Mouse (Mus musculus): ENCODE measurements around the gene Hoxd10. TPM values are rescaled to one million over a fixed set of nuclear protein-coding genes. Genes with fewer than 3 reads are reported as not detected.
A peak's percentile ranks its signal among the peaks of the same experiment; 100 is the strongest.

The Hoxd10 gene
- polyA plus RNA-seq, 1 experiment from 2014 or later: not detected

- peak overlapping the region; percentile 52 for H3K4me2 ChIP-seq (replicated peaks)
- H3K9me3 ChIP-seq (ENCODE audit: control insufficient read depth, low read length): no peaks in the 10 kb centered on the region
- ATAC-seq (ENCODE audit: low FRiP score): peak; percentile 27; the same call in 1 of the 2 replicates
- peaks cover 88% of the 10 kb centered on the region for H3K27me3 ChIP-seq (ENCODE audit: control insufficient read depth, insufficient read depth, low read length)
- H3K27ac ChIP-seq: peak overlapping the region; percentile 66
- peak; percentile 55 for DNase-seq (ENCODE audit: low spot score)
- peaks cover 5% of the 10 kb centered on the region; the same call in 1 of the 2 replicates for H3K4me1 ChIP-seq (replicated peaks; ENCODE audit: control insufficient read depth, insufficient read depth, low read length)
- no peaks in the 10 kb centered on the region for H3K36me3 ChIP-seq (replicated peaks; ENCODE audit: control insufficient read depth, insufficient read depth)
- peak overlapping the region; percentile 46; the same call in 1 of the 2 replicates for H3K9ac ChIP-seq
- WGBS: under 1% methylated on average over 63 of the region's 69 CpGs
- H3K4me3 ChIP-seq (replicated peaks; ENCODE audit: low read length): peak overlapping the region; percentile 33
These were observed 35.7 kb upstream of the Hoxd10 start for GRCm38 (mm10) chr2:74655821-74656631.

DNA sequence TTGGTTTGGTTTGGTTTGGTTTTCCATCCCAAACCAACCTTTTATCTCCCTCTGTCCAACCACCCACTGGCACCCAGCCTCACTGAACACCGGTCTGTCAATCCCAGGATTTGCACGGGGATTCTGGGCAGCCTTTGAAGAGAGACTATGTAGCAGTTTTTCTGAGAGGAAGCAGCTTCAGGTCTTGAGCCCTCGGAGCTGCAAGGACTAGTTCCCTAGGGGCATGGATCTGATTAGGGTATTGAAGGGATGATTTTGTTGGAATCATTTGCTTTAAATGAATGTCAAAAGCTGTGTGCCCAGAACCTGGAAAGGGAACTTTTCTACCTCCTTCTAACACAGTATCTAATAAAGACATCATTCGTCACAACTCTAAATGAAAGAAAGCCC is 35.1 kb upstream of the Hoxd10 start:
- WGBS: 3% methylated on average over 4 of the region's 4 CpGs
- Histone ChIP-seq H3K27me3 (ENCODE audit: control insufficient read depth, insufficient read depth, low read length) (peaks cover 88% of the 10 kb centered on the region), H3K27ac (peak overlapping the region; percentile 66; the same call in 1 of the 2 replicates), H3K9me3 (ENCODE audit: control insufficient read depth, low read length) (no peaks in the 10 kb centered on the region), H3K4me2 (replicated peaks) (peak overlapping the region; percentile 52), H3K36me3 (replicated peaks; ENCODE audit: control insufficient read depth, insufficient read depth) (no peaks in the 10 kb centered on the region), H3K4me1 (replicated peaks; ENCODE audit: control insufficient read depth, insufficient read depth, low read length) (peaks cover 5% of the 10 kb centered on the region; the same call in 1 of the 2 replicates), H3K9ac (0 out of 2 replicates have a peak overlapping the region, but pooled peaks have one; percentile 46), H3K4me3 (replicated peaks; ENCODE audit: low read length) (peak overlapping the region; percentile 33)
- ATAC-seq (ENCODE audit: low FRiP score) (no peak), DNase-seq (ENCODE audit: low spot score) (peak; percentile 39)

GRCm38 (mm10) chr2:74657251-74658023 is 34.3 kb upstream of the Hoxd10 start:
- peak overlapping the region; percentile 76 for H3K27ac ChIP-seq

DNA sequence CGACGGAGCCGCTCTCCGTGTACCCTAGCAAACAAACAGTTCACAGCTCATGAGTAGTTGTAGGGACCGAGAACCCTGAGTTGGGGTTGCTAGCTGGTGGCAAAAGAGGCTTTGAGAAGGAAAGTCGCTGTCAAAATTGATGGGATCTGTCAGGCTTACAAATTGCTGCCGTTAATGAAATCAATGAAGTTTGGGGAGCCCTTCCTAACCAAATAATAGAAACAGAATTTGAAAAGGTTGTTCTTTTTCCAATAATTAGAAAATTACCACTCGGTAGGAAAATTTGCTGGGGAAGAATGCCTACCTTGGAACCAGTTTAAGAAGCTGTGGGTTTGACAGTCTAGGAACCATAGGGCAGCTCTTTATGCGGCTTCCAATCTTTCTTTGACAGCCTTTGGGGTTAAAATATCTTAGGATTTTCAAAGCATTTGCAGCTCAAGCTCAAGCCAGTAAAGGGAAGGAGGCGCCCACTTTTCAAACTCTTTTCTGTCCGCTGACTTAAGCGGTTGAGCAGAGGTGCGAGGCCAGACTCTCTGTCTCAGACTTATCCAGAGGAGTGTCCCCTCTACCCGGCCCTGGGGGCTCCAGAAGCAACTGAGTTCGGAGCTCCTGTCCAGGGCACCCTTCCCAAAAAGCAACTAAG is 33.6 kb upstream of the Hoxd10 start:
- H3K36me3 ChIP-seq (replicated peaks; ENCODE audit: control insufficient read depth, insufficient read depth): no peaks in the 10 kb centered on the region
- peak overlapping the region; percentile 76 for H3K27ac ChIP-seq
- H3K9ac ChIP-seq: peak overlapping the region; percentile 54
- H3K27me3 ChIP-seq (ENCODE audit: control insufficient read depth, insufficient read depth, low read length): peaks cover 89% of the 10 kb centered on the region
- 2% methylated on average over 15 of the region's 15 CpGs for WGBS
- H3K9me3 ChIP-seq (ENCODE audit: control insufficient read depth, low read length): no peaks in the 10 kb centered on the region
- H3K4me2 ChIP-seq (replicated peaks): peak overlapping the region; percentile 26
- DNase-seq (ENCODE audit: low spot score): peak; percentile 38
- no peak for ATAC-seq (ENCODE audit: low FRiP score)
- peaks cover 5% of the 10 kb centered on the region; the same call in 1 of the 2 replicates for H3K4me1 ChIP-seq (replicated peaks; ENCODE audit: control insufficient read depth, insufficient read depth, low read length)
- peak overlapping the region; percentile 33 for H3K4me3 ChIP-seq (replicated peaks; ENCODE audit: low read length)

More at GRCm38 (mm10) chr2:74657251-74658023, 34.3 kb upstream of the Hoxd10 start:
- WGBS: 4% methylated on average over 62 of the region's 62 CpGs
- DNase-seq (ENCODE audit: low spot score): peak; percentile 51
- ATAC-seq (ENCODE audit: low FRiP score): no peak
- peak overlapping the region; percentile 33 for H3K4me3 ChIP-seq (replicated peaks; ENCODE audit: low read length)
- peaks cover 5% of the 10 kb centered on the region; the same call in 1 of the 2 replicates for H3K4me1 ChIP-seq (replicated peaks; ENCODE audit: control insufficient read depth, insufficient read depth, low read length)
- H3K36me3 ChIP-seq (replicated peaks; ENCODE audit: control insufficient read depth, insufficient read depth): no peaks in the 10 kb centered on the region
- peaks cover 88% of the 10 kb centered on the region for H3K27me3 ChIP-seq (ENCODE audit: control insufficient read depth, insufficient read depth, low read length)
- no peaks in the 10 kb centered on the region for H3K9me3 ChIP-seq (ENCODE audit: control insufficient read depth, low read length)
- peak overlapping the region; percentile 54 for H3K9ac ChIP-seq
- H3K4me2 ChIP-seq (replicated peaks): peak overlapping the region; percentile 19; the same call in 1 of the 2 replicates

DNA sequence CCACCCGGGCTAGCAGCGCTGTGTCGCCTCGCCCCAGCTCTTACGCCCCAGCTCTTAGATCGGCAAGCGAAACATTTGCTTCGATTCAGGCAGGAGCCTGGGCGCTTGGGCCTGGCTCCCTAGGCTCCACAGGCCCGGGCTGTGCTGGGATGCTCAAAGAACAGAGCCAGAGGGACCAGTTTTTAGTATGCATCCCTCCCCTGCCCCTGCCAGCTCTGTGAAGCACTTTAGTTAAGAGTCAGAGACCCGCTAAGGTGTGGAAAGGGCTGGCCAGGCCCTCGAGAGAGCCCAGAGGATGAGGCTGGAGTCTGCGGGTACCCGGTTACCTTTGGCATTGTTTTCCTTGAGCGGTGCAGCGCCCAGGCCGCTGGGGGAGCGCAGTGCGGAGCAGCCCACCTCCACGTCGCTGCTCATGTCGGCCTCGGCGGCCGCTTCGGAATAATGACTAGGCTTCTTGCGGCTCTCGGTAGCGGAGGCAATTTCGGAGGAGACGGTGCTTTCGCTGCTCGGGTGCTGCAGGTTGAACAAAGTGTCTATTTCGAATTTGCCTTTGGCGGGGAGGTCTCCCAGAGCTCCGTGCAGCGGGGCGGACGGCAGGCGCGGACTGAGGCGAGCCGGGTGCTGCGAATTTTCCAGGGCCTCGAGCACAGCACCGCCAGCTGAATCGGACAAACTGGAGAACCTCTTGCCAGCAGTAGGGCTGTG is 32.9 kb upstream of the Hoxd10 start:
- Histone ChIP-seq H3K4me2 (replicated peaks) (peak overlapping the region; percentile 26), H3K27me3 (ENCODE audit: control insufficient read depth, insufficient read depth, low read length) (peaks cover 94% of the 10 kb centered on the region), H3K9ac (peak overlapping the region; percentile 54), H3K9me3 (ENCODE audit: control insufficient read depth, low read length) (no peaks in the 10 kb centered on the region), H3K4me1 (replicated peaks; ENCODE audit: control insufficient read depth, insufficient read depth, low read length) (peaks cover 5% of the 10 kb centered on the region; the same call in 1 of the 2 replicates), H3K36me3 (replicated peaks; ENCODE audit: control insufficient read depth, insufficient read depth) (no peaks in the 10 kb centered on the region), H3K27ac (peak overlapping the region; percentile 76), H3K4me3 (replicated peaks; ENCODE audit: low read length) (peak overlapping the region; percentile 33)
- WGBS: under 1% methylated on average over 47 of the region's 47 CpGs
- no peak for ATAC-seq (ENCODE audit: low FRiP score)
- peak; percentile 40 for DNase-seq (ENCODE audit: low spot score)

DNA sequence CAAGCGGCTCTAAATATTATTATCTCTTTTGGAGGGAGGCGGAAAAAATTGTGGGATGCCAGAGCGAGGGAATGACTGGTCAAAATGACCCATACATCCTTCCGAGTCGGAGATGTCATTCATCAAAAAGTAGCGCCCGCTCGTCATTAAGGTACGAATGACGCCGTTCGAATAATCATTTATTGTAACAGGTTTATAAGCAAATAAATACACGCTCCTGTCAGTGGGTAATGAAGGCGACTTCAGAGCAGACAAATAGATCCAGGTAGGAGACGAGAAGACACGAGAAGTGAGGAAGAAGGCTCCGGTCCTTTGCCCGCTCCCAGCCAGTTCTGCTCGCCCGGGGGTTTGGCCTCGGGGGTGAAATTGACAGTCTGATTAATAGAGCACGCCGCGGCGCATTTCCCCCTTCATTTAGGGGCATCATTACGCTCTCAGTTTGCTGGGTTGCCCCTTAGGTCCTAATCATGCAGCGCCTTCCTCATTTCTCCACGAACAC is 32.2 kb upstream of the Hoxd10 start, which contains the start of gene Evx2:
Gene Evx2, minus strand, starts transcription at position 51 of the 499 bp plus-strand sequence.
- H3K9me3 ChIP-seq (ENCODE audit: control insufficient read depth, low read length): no peaks in the 10 kb centered on the region
- peaks cover 94% of the 10 kb centered on the region for H3K27me3 ChIP-seq (ENCODE audit: control insufficient read depth, insufficient read depth, low read length)
- ATAC-seq (ENCODE audit: low FRiP score) (no peak), DNase-seq (ENCODE audit: low spot score) (no peak)
- no peaks in the 10 kb centered on the region for H3K36me3 ChIP-seq (replicated peaks; ENCODE audit: control insufficient read depth, insufficient read depth)
- peaks cover 5% of the 10 kb centered on the region; the same call in 1 of the 2 replicates for H3K4me1 ChIP-seq (replicated peaks; ENCODE audit: control insufficient read depth, insufficient read depth, low read length)
- peak within 1 kb of the TSS; percentile 33 for H3K4me3 ChIP-seq (replicated peaks; ENCODE audit: low read length)
- H3K9ac ChIP-seq: peak within 1 kb of the TSS; percentile 54
- H3K27ac ChIP-seq: peak within 1 kb of the TSS; percentile 76
- H3K4me2 ChIP-seq (replicated peaks): peak within 1 kb of the TSS; percentile 28
- WGBS: 1% methylated on average over 28 of the region's 28 CpGs

DNA sequence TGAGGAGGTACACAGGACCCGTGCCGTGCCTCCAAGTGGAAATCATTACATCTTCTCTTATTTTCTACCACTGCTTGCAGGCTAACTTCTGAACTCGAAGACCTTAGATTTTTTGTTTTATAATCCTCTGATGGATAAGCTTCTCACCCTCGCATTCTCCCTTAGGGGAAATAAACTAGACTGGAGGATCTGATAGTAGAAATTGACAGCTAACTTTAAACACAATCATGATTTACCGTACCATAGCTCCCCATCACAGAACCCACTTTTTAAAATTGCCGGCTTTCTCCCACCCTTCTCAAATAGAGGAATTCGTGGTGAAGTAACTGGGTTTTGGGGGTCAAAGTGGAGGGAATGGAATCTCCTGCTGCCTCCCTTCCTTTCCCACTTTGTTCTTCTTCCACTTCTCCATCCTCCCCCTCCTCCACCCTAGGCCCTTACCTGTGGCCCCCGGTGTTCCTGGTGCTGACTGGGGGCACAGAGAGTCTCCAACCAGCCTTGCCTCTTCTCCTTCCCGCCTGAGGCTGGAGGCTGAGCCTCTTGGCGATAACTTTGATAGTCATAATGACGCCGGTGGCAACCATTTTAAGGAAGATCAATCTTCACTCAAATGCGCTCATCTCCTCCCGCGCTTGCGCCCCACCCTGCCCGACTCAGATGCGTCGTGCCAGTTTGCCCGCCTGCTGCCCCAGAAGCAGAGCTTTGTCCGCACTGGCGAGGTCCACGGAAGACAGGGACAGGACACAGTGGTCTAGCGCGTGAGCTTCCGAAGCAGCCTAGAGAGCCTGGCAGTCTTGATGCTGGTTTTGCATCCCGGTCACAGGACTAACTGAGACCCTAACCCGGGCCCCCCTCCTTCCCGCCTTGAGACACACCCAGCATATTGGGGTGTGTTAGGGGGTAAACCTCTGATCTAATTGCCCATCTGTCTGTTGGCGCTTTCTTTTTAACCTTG is 31.0 kb upstream of the Hoxd10 start:
- peak overlapping the region; percentile 28 for H3K4me2 ChIP-seq (replicated peaks)

More for the DNA sequence above, 31.0 kb upstream of the Hoxd10 start:
- Histone ChIP-seq H3K9ac (peak overlapping the region; percentile 11; the same call in 1 of the 2 replicates), H3K4me1 (replicated peaks; ENCODE audit: control insufficient read depth, insufficient read depth, low read length) (peaks cover 3% of the 10 kb centered on the region; the same call in 1 of the 2 replicates), H3K4me3 (replicated peaks; ENCODE audit: low read length) (peak overlapping the region; percentile 33), H3K27ac (no peak overlapping the region), H3K36me3 (replicated peaks; ENCODE audit: control insufficient read depth, insufficient read depth) (no peaks in the 10 kb centered on the region), H3K27me3 (ENCODE audit: control insufficient read depth, insufficient read depth, low read length) (peaks cover 94% of the 10 kb centered on the region), H3K9me3 (ENCODE audit: control insufficient read depth, low read length) (no peaks in the 10 kb centered on the region)
- WGBS: 4% methylated on average over 30 of the region's 30 CpGs
- DNase-seq (ENCODE audit: low spot score) (no peak), ATAC-seq (ENCODE audit: low FRiP score) (no peak)
